Mouse (Mus musculus) midbrain, embryonic 16.5 days (tissue): ENCODE measurements around the gene Zfyve28. TPM values are rescaled to one million over a fixed set of nuclear protein-coding genes. Genes with fewer than 3 reads are reported as not detected.

ENCODE experiments used
- ATAC-seq: fragments of 200-750 bp; cut with Nextera tagmentation; 2 replicates; pipeline ENCODE4 v1.8.0; 2017; ENCODE audit warnings: moderate TSS enrichment
- H3K27ac ChIP-seq: fragments of 300-500 bp; sonication (generic); 2 replicates; pipeline ENCODE4 v1.5.1; 2014; ENCODE audit warnings: mild to moderate bottlenecking, low read length, mixed read lengths
- H3K27me3 ChIP-seq: fragments of 300-500 bp; sonication (generic); 2 replicates; pipeline ENCODE4 v1.6.1; 2014; ENCODE audit warnings: low read depth, low read length, mixed read lengths; ENCODE audit not compliant: control insufficient read depth, insufficient read depth
- H3K36me3 ChIP-seq: fragments of 300-500 bp; sonication (generic); 2 replicates; pipeline ENCODE4 v1.6.1; 2014; ENCODE audit warnings: mild to moderate bottlenecking, low read length, moderate library complexity, mixed read lengths; ENCODE audit not compliant: control insufficient read depth, insufficient read depth
- H3K4me1 ChIP-seq: fragments of 300-500 bp; sonication (generic); 2 replicates; pipeline ENCODE4 v1.6.1; 2014; ENCODE audit warnings: mild to moderate bottlenecking, low read length, mixed read lengths; ENCODE audit not compliant: control insufficient read depth, insufficient read depth
- H3K4me2 ChIP-seq: fragments of 300-500 bp; sonication (generic); 2 replicates; pipeline ENCODE4 v1.6.1; 2014; ENCODE audit warnings: mild to moderate bottlenecking, low read length, mixed read lengths
- H3K4me3 ChIP-seq: fragments of 300-500 bp; sonication (generic); 2 replicates; pipeline ENCODE4 v1.5.1; 2014; ENCODE audit warnings: low read depth, mild to moderate bottlenecking, low read length, moderate library complexity, mixed read lengths
- H3K9ac ChIP-seq: fragments of 300-500 bp; sonication (generic); 2 replicates; pipeline ENCODE4 v1.6.1; 2014; ENCODE audit warnings: low read depth, low read length, mixed read lengths
- H3K9me3 ChIP-seq: fragments of 300-500 bp; sonication (generic); replicated peaks from 2 replicates; pipeline ENCODE4 v1.6.1; 2014; ENCODE audit warnings: mild to moderate bottlenecking, low read length, mixed read lengths; ENCODE audit not compliant: control insufficient read depth, poor library complexity, severe bottlenecking
- WGBS: fragments of 180-500 bp; shearing (Covaris S2); extraction: QIAGEN DNeasy Blood & Tissue Kit; methylation state at CpG from one replicate; pipeline ENCODE4 v1.1.7; 2014; 5-methylcytosine and 5-hydroxymethylcytosine counted together
- polyA plus RNA-seq: library from polyadenylated mRNA; unstranded; fragments of >200 nt; fragmentation: Nextera tagmentation; extraction: Ambion mirVana; gene quantifications from 2 replicates; pipeline ENCODE4 v1.2.1, GENCODE M21; 2015

The Zfyve28 gene
- polyA plus RNA-seq, 1 experiment from 2014 or later, result 4.0 TPM

- no peaks in the 10 kb centered on the region for H3K9me3 ChIP-seq
- no peaks in the 10 kb centered on the region; the same call in 1 of the 2 replicates for H3K36me3 ChIP-seq
- no peak for ATAC-seq
- H3K27me3 ChIP-seq, result no peaks in the 10 kb centered on the region
- H3K4me2 ChIP-seq, result no peak overlapping the region
- no peak overlapping the region for H3K9ac ChIP-seq
- no peak overlapping the region for H3K27ac ChIP-seq
- no peak overlapping the region for H3K4me3 ChIP-seq
- no peaks in the 10 kb centered on the region for H3K4me1 ChIP-seq
- WGBS, result 78% methylated on average over 4 of the region's 4 CpGs
Observed at GRCm38 (mm10) chr5:34197243-34197642, 91.0 kb downstream of the Zfyve28 start.

GRCm38 (mm10) chr5:34196423-34196822, 91.8 kb downstream of the Zfyve28 start:
- no peak for ATAC-seq
- Histone ChIP-seq H3K27ac (no peak overlapping the region), H3K36me3 (no peaks in the 10 kb centered on the region; the same call in 1 of the 2 replicates), H3K4me1 (no peaks in the 10 kb centered on the region), H3K9ac (no peak overlapping the region), H3K4me2 (no peak overlapping the region), H3K4me3 (no peak overlapping the region), H3K9me3 (no peaks in the 10 kb centered on the region), H3K27me3 (no peaks in the 10 kb centered on the region)
- WGBS, result 81% methylated on average over 7 of the region's 7 CpGs

- Histone ChIP-seq H3K4me3 (no peak overlapping the region), H3K36me3 (no peaks in the 10 kb centered on the region; the same call in 1 of the 2 replicates), H3K27ac (no peak overlapping the region), H3K9me3 (no peaks in the 10 kb centered on the region), H3K27me3 (no peaks in the 10 kb centered on the region), H3K4me2 (no peak overlapping the region), H3K9ac (no peak overlapping the region), H3K4me1 (no peaks in the 10 kb centered on the region)
- WGBS, result 92% methylated on average over 12 of the region's 12 CpGs
- ATAC-seq, result no peak
Observed at GRCm38 (mm10) chr5:34195786-34196185, 92.5 kb downstream of the Zfyve28 start.

- 75% methylated on average over 6 of the region's 6 CpGs for WGBS
- no peak overlapping the region for H3K4me2 ChIP-seq
- H3K36me3 ChIP-seq, result no peaks in the 10 kb centered on the region; the same call in 1 of the 2 replicates
- no peaks in the 10 kb centered on the region for H3K27me3 ChIP-seq
- H3K4me3 ChIP-seq, result no peak overlapping the region
- H3K27ac ChIP-seq, result no peak overlapping the region
- no peaks in the 10 kb centered on the region for H3K4me1 ChIP-seq
- ATAC-seq, result no peak
- no peaks in the 10 kb centered on the region for H3K9me3 ChIP-seq
- no peak overlapping the region for H3K9ac ChIP-seq
Observed at GRCm38 (mm10) chr5:34194975-34195662, 93.1 kb downstream of the Zfyve28 start.

GRCm38 (mm10) chr5:34194426-34194825, 93.8 kb downstream of the Zfyve28 start:
- no peak overlapping the region for H3K4me2 ChIP-seq
- no peaks in the 10 kb centered on the region for H3K27me3 ChIP-seq
- no peaks in the 10 kb centered on the region for H3K4me1 ChIP-seq
- 73% methylated on average over 1 of the region's 1 CpGs for WGBS
- H3K9ac ChIP-seq, result no peak overlapping the region
- H3K27ac ChIP-seq, result no peak overlapping the region
- no peak for ATAC-seq
- H3K9me3 ChIP-seq, result no peaks in the 10 kb centered on the region
- no peak overlapping the region for H3K4me3 ChIP-seq
- no peaks in the 10 kb centered on the region; the same call in 1 of the 2 replicates for H3K36me3 ChIP-seq

GRCm38 (mm10) chr5:34191843-34192242, 96.4 kb downstream of the Zfyve28 start:
- WGBS, result 80% methylated on average over 4 of the region's 4 CpGs
- Histone ChIP-seq H3K9me3 (no peaks in the 10 kb centered on the region), H3K9ac (no peak overlapping the region), H3K4me3 (no peak overlapping the region), H3K4me1 (peaks cover 5% of the 10 kb centered on the region; the same call in 1 of the 2 replicates), H3K27ac (no peak overlapping the region), H3K36me3 (no peaks in the 10 kb centered on the region; the same call in 1 of the 2 replicates), H3K4me2 (no peak overlapping the region), H3K27me3 (no peaks in the 10 kb centered on the region)
- no peak for ATAC-seq

GRCm38 (mm10) chr5:34191021-34191420, 97.2 kb downstream of the Zfyve28 start:
- 45% methylated on average over 4 of the region's 4 CpGs for WGBS
- Histone ChIP-seq H3K4me2 (no peak overlapping the region), H3K4me1 (peaks cover 12% of the 10 kb centered on the region), H3K36me3 (no peaks in the 10 kb centered on the region; the same call in 1 of the 2 replicates), H3K4me3 (no peak overlapping the region), H3K27me3 (no peaks in the 10 kb centered on the region), H3K9ac (no peak overlapping the region), H3K9me3 (no peaks in the 10 kb centered on the region), H3K27ac (no peak overlapping the region)
- ATAC-seq, result no peak

- no peak overlapping the region for H3K27ac ChIP-seq
- H3K4me2 ChIP-seq, result no peak overlapping the region
- no peak overlapping the region for H3K4me3 ChIP-seq
- H3K27me3 ChIP-seq, result no peaks in the 10 kb centered on the region
- WGBS, result 67% methylated on average over 1 of the region's 1 CpGs
- no peak for ATAC-seq
- H3K36me3 ChIP-seq, result no peaks in the 10 kb centered on the region
- no peak overlapping the region for H3K9ac ChIP-seq
- H3K4me1 ChIP-seq, result peaks cover 27% of the 10 kb centered on the region
- H3K9me3 ChIP-seq, result no peaks in the 10 kb centered on the region
Observed at GRCm38 (mm10) chr5:34189521-34189920, 98.7 kb downstream of the Zfyve28 start.

GRCm38 (mm10) chr5:34188856-34189255, 99.4 kb downstream of the Zfyve28 start:
- no peak overlapping the region; the same call in 1 of the 2 replicates for H3K27ac ChIP-seq
- 84% methylated on average over 2 of the region's 2 CpGs for WGBS
- peaks cover 28% of the 10 kb centered on the region for H3K4me1 ChIP-seq
- no peaks in the 10 kb centered on the region for H3K27me3 ChIP-seq
- no peaks in the 10 kb centered on the region for H3K36me3 ChIP-seq
- H3K4me3 ChIP-seq, result no peak overlapping the region; the same call in 1 of the 2 replicates
- peak overlapping the region; percentile 67; the same call in 1 of the 2 replicates for H3K4me2 ChIP-seq
- no peak for ATAC-seq
- H3K9ac ChIP-seq, result no peak overlapping the region
- H3K9me3 ChIP-seq, result no peaks in the 10 kb centered on the region
